Mouse (Mus musculus) forebrain, postnatal 0 days (tissue): ENCODE results near the gene Gtf3a. TPM values are rescaled to one million over a fixed set of nuclear protein-coding genes. Genes with fewer than 3 reads are reported as not detected.
A peak's percentile ranks its signal among the peaks of the same experiment; 100 is the strongest.

Source experiments
- ATAC-seq: fragments of 200-750 bp; cut with Nextera tagmentation; 2 replicates; pipeline ENCODE4 v1.8.0; 2017; ENCODE audit warnings: mild to moderate bottlenecking, moderate library complexity
- DNase-seq: peaks from one replicate; pipeline ENCODE4 v3.0.0-alpha.2; 2015
- H3K27ac ChIP-seq: fragments of 300-500 bp; sonication (generic); 2 replicates; pipeline ENCODE4 v1.5.1; 2014; ENCODE audit warnings: low read depth, mild to moderate bottlenecking, antibody characterized with exemption, low read length, moderate library complexity, mixed read lengths
- H3K27me3 ChIP-seq: fragments of 300-500 bp; sonication (generic); 2 replicates; pipeline ENCODE4 v1.6.1; 2014; ENCODE audit warnings: mild to moderate bottlenecking, low read length, mixed read lengths; ENCODE audit not compliant: insufficient read depth
- H3K36me3 ChIP-seq: fragments of 300-500 bp; sonication (generic); 2 replicates; pipeline ENCODE4 v1.6.1; 2014; ENCODE audit warnings: mild to moderate bottlenecking, moderate library complexity; ENCODE audit not compliant: insufficient read depth
- H3K4me1 ChIP-seq: fragments of 300-500 bp; sonication (generic); 2 replicates; pipeline ENCODE4 v1.6.1; 2014; ENCODE audit warnings: antibody characterized with exemption; ENCODE audit not compliant: insufficient read depth
- H3K4me2 ChIP-seq: fragments of 300-500 bp; sonication (generic); 2 replicates; pipeline ENCODE4 v1.6.1; 2014; ENCODE audit warnings: low read depth, mild to moderate bottlenecking, moderate library complexity
- H3K4me3 ChIP-seq: fragments of 300-500 bp; sonication (generic); 2 replicates; pipeline ENCODE4 v1.5.1; 2014; ENCODE audit warnings: low read depth, low read length, mixed read lengths
- H3K9ac ChIP-seq: fragments of 300-500 bp; sonication (generic); 2 replicates; pipeline ENCODE4 v1.6.1; 2014; ENCODE audit warnings: mild to moderate bottlenecking
- H3K9me3 ChIP-seq: fragments of 300-500 bp; sonication (generic); 2 replicates; pipeline ENCODE4 v1.6.1; 2016; ENCODE audit warnings: low read length
- CTCF ChIP-seq: sonication (generic); IDR thresholded peaks from 2 replicates; pipeline ENCODE4 v1.5.1; 2016; ENCODE audit warnings: antibody characterized with exemption, control low read depth, low read depth
- WGBS: fragments of 180-500 bp; shearing (Covaris S2); extraction: QIAGEN DNeasy Blood & Tissue Kit; methylation state at CpG from one replicate; pipeline ENCODE4 v1.1.7; 2014; 5-methylcytosine and 5-hydroxymethylcytosine counted together
- polyA plus RNA-seq: library from polyadenylated mRNA; unstranded; fragments of >200 nt; fragmentation: Nextera tagmentation; extraction: Ambion mirVana; gene quantifications from 2 replicates; pipeline ENCODE4 v1.2.1, GENCODE M21; 2015
- total RNA-seq: library from RNA; depleted of rRNA; stranded (reverse); fragments of >200 nt; gene quantifications from 2 replicates; pipeline ENCODE4 v1.2.3, GENCODE M21; 2014

The Gtf3a gene
- total and polyA plus RNA-seq, 2 experiments from 2014 or later = 67.6 to 123 TPM

DNA sequence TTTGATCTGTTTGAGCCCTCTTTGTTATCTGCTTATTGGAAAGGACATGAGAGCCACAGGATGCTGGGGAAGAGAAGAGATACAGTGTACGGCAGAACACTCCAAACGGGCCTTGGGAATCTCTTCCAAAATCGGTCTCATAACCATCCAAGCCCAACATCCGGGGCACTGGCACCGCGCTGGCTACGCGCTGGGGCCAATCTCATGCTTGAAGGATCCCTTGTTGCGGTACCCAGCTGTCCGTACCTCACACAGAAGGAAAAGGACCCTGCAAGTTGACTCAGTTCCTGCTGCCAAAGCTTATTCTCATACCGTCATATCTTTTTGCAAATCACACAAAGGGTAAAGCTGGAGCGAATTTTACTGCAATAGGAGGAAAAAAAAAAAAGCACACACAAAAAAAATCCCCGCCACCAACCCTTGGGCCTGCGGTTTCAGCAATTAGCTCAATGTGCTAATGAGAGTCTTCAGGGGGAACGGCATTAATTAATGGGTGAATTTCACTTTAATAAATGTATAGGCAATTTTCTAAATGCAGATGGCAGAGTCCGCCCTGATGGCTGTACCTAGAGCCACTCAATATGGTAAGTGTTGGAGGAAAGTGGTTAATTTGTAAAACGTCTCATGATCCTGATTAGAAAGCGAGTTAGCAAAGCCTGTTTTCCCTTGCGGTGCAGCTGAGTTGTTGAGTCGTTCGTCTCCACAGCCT is 37.4 kb downstream of the Gtf3a start:
- Histone ChIP-seq H3K9ac (no peak overlapping the region; the same call in 1 of the 2 replicates), H3K4me1 (peaks cover 7% of the 10 kb centered on the region; the same call in 1 of the 2 replicates), H3K4me3 (no peak overlapping the region), H3K27ac (no peak overlapping the region), H3K9me3 (no peaks in the 10 kb centered on the region), H3K4me2 (peak overlapping the region; percentile 8), H3K27me3 (no peaks in the 10 kb centered on the region), H3K36me3 (no peaks in the 10 kb centered on the region)
- peak; percentile 24; the same call in 1 of the 2 replicates for ATAC-seq
- no peak for TF ChIP-seq CTCF
- peak; percentile 51 for DNase-seq
- 24% methylated on average over 21 of the region's 21 CpGs for WGBS

DNA sequence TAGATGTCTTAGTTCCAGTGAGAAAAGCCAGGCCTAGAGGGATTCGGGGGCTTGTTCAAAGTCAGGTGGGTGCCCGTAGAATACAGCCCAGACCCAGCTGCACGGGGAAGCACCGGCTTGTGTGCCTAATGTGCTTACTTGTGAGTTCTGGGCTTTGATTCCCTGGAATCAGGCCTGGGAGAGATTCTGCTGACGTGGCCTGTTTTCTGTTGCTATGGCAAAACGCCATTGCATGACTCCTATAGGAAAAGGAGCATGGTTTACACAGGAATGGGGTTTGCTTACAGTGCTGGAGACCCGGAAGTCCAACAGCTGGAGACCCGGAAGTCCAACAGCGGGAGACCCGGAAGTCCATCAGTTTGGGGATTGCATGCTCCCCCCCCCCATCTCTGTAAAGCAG is 39.1 kb downstream of the Gtf3a start:
- no peak overlapping the region for H3K4me3 ChIP-seq
- no peak for TF ChIP-seq CTCF
- WGBS = 69% methylated on average over 10 of the region's 10 CpGs
- H3K27ac ChIP-seq = no peak overlapping the region
- H3K9me3 ChIP-seq = no peaks in the 10 kb centered on the region
- H3K4me1 ChIP-seq = peaks cover 7% of the 10 kb centered on the region; the same call in 1 of the 2 replicates
- no peaks in the 10 kb centered on the region for H3K27me3 ChIP-seq
- DNase-seq (peak; percentile 55), ATAC-seq (peak; percentile 54)
- H3K9ac ChIP-seq = no peak overlapping the region
- no peak overlapping the region for H3K4me2 ChIP-seq
- H3K36me3 ChIP-seq = no peaks in the 10 kb centered on the region

DNA sequence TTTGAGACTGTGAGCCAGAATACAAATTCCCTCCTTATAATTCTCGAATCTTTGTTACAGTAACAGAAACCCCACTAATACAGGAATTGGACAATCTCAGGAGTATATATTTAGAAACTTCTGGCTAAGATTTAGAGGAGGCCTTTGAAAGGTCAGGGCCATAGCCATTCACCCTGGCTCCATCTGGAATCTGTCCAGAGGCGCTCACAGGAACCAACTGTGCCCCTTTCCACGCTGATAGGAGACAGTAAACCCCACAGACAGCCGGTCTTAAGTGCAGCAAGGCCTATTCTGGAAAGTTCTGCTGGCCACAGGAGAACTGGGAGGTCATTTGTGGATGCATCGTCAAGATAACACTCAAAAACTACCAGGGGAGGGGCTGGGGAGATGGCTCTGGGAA is 40.6 kb downstream of the Gtf3a start:
- Histone ChIP-seq H3K9me3 (no peaks in the 10 kb centered on the region), H3K4me3 (no peak overlapping the region), H3K4me1 (peaks cover 4% of the 10 kb centered on the region; the same call in 1 of the 2 replicates), H3K36me3 (no peaks in the 10 kb centered on the region), H3K27ac (no peak overlapping the region), H3K9ac (no peak overlapping the region), H3K27me3 (no peaks in the 10 kb centered on the region; the same call in 1 of the 2 replicates), H3K4me2 (no peak overlapping the region)
- TF ChIP-seq CTCF = no peak
- DNase-seq (no peak), ATAC-seq (no peak)
- 82% methylated on average over 5 of the region's 5 CpGs for WGBS

DNA sequence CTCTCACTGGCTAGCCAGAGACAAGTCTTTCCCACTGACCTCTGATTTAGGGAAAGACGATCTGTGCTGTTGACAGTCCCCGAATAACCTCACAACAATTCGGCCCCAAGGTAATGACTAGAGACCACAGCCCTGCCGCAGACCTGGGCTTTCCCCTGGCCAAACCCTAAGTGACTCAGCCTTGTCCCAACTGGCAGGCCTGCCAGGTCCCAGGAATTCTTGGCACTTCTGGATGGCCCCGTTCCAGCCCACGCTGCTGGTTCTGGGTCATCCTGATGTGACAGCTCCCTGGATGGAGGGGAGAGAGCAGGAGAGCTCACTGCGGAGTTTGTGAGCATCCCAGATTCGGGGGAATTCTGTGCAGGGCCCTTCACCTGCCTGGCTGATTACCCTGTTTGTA is 45.1 kb downstream of the Gtf3a start:
- no peak for TF ChIP-seq CTCF
- Histone ChIP-seq H3K36me3 (no peaks in the 10 kb centered on the region), H3K4me1 (no peaks in the 10 kb centered on the region), H3K27me3 (no peaks in the 10 kb centered on the region; the same call in 1 of the 2 replicates), H3K4me3 (no peak overlapping the region), H3K9me3 (no peaks in the 10 kb centered on the region), H3K9ac (no peak overlapping the region), H3K4me2 (no peak overlapping the region), H3K27ac (no peak overlapping the region)
- WGBS = 63% methylated on average over 8 of the region's 8 CpGs
- ATAC-seq (no peak), DNase-seq (no peak)

DNA sequence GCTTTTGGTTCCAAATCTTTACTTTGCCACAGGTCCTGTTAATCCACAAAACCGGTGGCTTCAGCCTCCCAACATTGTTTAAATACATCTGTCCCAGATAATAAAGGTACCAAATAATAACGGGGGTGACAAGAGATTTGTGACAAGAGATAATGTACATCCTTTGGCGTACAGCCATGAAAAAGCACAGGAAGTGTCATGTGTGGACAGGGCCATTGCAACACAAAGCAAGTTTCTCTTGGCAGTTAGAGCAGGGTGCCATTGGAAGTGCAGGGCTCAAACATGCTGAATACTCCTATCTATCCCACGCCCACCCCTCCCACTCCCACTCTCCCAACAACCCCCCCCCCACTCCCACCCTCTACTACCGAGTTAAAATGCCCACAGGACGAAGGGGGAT is 46.5 kb downstream of the Gtf3a start:
- DNase-seq (no peak), ATAC-seq (no peak)
- Histone ChIP-seq H3K4me2 (no peak overlapping the region), H3K4me1 (no peaks in the 10 kb centered on the region), H3K9me3 (no peaks in the 10 kb centered on the region), H3K27ac (no peak overlapping the region), H3K36me3 (no peaks in the 10 kb centered on the region), H3K4me3 (no peak overlapping the region), H3K27me3 (no peaks in the 10 kb centered on the region; the same call in 1 of the 2 replicates), H3K9ac (no peak overlapping the region)
- TF ChIP-seq CTCF = no peak
- WGBS = 61% methylated on average over 6 of the region's 6 CpGs

DNA sequence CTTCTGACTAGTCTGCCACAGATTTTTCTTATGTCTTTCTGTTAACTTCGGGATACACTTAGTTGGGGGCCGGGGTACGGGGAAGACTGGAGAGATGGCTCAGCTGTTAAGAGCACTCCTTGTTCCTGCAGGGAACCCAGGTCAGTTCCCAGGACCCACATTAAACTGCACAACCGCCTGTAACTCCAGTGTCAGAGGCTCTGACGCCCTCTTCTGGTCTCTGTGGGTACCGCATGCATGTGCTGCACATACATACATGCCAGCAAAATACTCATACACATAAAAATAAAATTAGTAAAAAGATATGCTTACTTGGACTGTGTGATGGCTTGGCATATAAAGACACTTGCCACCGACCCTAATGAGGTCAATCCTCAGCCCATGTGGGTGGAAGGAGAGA is 48.4 kb downstream of the Gtf3a start:
- Histone ChIP-seq H3K27ac (no peak overlapping the region), H3K27me3 (no peaks in the 10 kb centered on the region; the same call in 1 of the 2 replicates), H3K4me2 (no peak overlapping the region), H3K36me3 (no peaks in the 10 kb centered on the region), H3K4me1 (no peaks in the 10 kb centered on the region), H3K9ac (no peak overlapping the region), H3K4me3 (no peak overlapping the region), H3K9me3 (no peaks in the 10 kb centered on the region)
- ATAC-seq (no peak), DNase-seq (no peak)
- TF ChIP-seq CTCF = no peak
- 86% methylated on average over 7 of the region's 7 CpGs for WGBS

DNA sequence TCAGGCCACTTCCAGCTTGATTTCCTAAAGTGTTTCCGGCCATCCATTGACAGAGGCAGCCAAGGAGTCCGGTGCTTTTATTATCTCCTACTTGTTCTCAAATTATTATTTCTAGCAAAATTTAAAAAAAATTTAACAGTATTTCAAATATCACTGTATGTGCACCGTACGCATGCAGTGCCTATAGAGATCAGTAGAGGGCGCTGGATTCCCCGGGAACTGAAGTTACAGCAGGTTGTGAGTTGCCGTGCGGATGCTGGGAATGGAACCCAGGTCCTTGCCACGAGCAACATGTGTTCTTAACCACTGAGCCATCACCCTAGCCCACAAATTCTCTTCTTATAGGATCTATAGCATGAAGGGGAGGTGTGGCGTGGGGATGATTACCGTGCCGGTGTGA is 50.3 kb downstream of the Gtf3a start:
- H3K36me3 ChIP-seq = no peaks in the 10 kb centered on the region
- no peak overlapping the region for H3K4me2 ChIP-seq
- no peak overlapping the region for H3K27ac ChIP-seq
- no peak for TF ChIP-seq CTCF
- DNase-seq (no peak), ATAC-seq (no peak)
- H3K9me3 ChIP-seq = no peaks in the 10 kb centered on the region
- H3K4me1 ChIP-seq = no peaks in the 10 kb centered on the region
- H3K27me3 ChIP-seq = no peaks in the 10 kb centered on the region; the same call in 1 of the 2 replicates
- H3K4me3 ChIP-seq = no peak overlapping the region
- 94% methylated on average over 12 of the region's 12 CpGs for WGBS
- no peak overlapping the region for H3K9ac ChIP-seq
